Mouse (Mus musculus): ENCODE measurements at regions not wholly inside any gene's neighbourhood (a gene's known extent, or its start where the extent isn't known, plus 50 kb on each side); places are given as distances from the start of the nearest gene placed in this dataset.

DNA sequence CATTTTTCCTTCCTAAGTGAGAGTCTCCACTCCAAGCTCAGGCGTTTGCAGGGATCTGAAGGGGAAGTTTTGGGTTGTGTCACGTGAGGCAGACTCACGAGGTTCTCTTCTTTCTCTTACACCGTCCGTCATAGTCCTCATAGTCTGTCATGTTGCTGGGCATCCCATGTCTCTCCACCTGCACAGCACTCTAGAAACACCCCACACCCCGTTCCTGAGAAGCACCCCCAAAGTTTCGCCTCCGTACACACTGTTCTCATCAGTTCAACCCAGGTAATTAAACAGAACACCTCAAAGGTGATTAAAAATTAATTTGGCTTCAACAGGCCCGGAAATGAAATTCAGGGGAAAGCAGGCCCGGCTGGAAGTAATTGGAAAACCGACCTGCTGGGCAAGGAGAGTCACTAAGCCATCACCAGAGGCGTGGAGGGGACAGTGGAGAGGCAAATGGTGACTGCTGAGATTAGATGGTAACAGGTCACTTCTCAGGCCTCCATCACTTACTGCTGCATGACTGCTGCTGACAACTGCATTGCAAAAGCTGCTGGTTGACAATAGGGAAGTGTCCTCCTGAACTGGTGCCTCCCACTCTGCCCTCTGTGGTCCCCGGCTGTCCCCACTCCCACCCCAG lies 63.1 kb upstream of the Smndc1 start:
- Histone ChIP-seq H3K27ac (replicated peaks) (no peak overlapping the region), H3K9ac (replicated peaks) (no peak overlapping the region), H3K4me1 (peaks cover 18% of the 10 kb centered on the region), H3K36me3 (no peaks in the 10 kb centered on the region), H3K9me3 (replicated peaks) (no peaks in the 10 kb centered on the region), H3K27me3 (replicated peaks) (no peaks in the 10 kb centered on the region), H3K4me3 (replicated peaks) (no peak overlapping the region), H3K4me2 (no peak overlapping the region)
- ATAC-seq (ENCODE audit: low FRiP score), result no peak
- 64% methylated on average over 13 of the region's 13 CpGs for WGBS

DNA sequence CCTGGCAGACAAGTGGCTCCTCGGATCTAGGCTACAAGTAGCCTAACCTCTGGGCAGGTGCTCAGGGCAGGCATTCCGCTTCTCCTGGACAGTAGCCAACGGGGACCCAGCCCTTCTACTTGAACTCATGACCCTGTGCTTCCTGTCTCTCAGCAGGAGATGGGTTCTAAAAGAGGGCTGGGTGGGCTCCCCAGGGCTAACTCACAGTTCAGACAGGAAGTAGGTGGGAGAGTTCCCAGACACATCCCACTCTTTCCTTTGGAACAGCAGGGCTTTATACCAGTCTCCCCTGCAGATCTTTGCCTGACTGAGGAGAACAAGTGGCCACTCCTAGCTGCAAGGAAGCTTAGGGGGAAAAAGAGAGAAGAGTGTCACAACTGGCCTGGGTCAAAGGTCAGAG lies 62.0 kb upstream of the Smndc1 start:
- Histone ChIP-seq H3K9ac (replicated peaks) (no peak overlapping the region), H3K36me3 (no peaks in the 10 kb centered on the region), H3K27ac (replicated peaks) (no peak overlapping the region), H3K27me3 (replicated peaks) (no peaks in the 10 kb centered on the region), H3K4me1 (peaks cover 25% of the 10 kb centered on the region), H3K9me3 (replicated peaks) (no peaks in the 10 kb centered on the region), H3K4me3 (replicated peaks) (no peak overlapping the region), H3K4me2 (no peak overlapping the region)
- 59% methylated on average over 3 of the region's 3 CpGs for WGBS
- no peak for ATAC-seq (ENCODE audit: low FRiP score)

DNA sequence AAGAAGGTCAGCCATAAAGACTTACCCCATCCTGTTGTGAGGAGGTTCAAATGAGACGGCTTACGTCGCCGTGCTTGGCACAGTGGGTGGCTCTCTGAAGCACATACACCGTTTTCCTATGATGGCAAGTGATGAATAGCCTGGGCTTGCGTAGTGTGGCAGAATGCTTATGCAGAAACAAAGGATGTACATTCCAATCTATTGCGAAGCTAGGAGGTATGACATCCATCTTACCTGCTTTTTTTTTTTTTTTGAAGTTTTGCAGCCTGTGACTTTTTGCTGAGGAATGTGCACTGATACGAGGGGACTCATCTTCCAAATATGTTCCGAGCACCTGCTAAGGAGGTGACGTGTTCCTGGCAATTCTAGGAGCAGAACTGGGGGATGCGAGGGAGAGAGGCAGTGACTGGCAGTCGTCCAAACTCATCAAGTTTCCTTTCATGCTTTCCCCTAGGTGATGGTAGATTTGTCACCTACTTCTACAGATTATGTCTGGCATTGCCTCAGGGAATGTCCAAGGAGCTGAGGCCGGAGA lies 61.1 kb upstream of the Smndc1 start:
- peaks cover 32% of the 10 kb centered on the region for H3K4me1 ChIP-seq
- H3K9ac ChIP-seq (replicated peaks), result no peak overlapping the region
- no peak for ATAC-seq (ENCODE audit: low FRiP score)
- no peak overlapping the region for H3K27ac ChIP-seq (replicated peaks)
- WGBS, result 43% methylated on average over 13 of the region's 13 CpGs
- H3K9me3 ChIP-seq (replicated peaks), result no peaks in the 10 kb centered on the region
- no peak overlapping the region for H3K4me3 ChIP-seq (replicated peaks)
- H3K4me2 ChIP-seq, result no peak overlapping the region
- H3K36me3 ChIP-seq, result no peaks in the 10 kb centered on the region
- 0 out of 2 replicates have a peak, but pooled peaks cover under 1% of the 10 kb centered on the region for H3K27me3 ChIP-seq (replicated peaks)

DNA sequence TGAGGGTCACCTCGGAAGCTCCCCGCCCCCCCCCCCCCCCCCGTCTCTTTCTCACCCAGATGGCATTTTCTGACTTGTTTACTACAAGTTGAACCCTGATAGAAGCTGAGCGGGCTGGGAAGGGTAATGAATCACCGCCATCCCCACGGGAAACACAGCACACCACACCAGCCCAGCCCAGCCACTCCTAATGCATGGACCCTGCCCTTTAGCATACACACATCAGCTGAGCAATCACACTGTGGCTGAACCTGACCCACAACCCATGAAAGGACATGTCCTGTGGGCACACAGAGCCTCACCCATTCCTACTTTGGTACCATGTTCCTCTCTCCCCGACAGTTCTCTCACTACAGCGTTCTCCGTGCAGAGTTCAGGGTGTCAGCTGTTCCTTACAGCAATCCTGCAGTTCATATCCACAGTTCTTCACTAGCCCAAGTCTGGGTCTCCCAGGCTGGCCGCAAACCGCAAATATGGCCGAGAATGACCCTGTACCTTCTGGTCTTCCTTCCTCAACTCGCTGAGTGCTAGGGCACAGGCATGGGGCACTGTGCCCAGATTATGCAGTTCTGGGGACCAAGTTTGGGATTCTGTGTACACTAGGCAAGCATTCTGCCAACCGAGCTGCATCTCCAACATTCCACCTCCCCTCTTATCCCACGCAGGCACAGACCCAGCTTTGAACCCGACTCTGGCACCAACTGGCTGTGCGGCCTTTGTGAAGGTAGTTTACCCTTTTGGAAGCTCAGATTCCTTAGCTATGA lies 60.4 kb upstream of the Smndc1 start:
- Histone ChIP-seq H3K27me3 (replicated peaks) (0 out of 2 replicates have a peak, but pooled peaks cover 4% of the 10 kb centered on the region), H3K4me3 (replicated peaks) (no peak overlapping the region), H3K9me3 (replicated peaks) (no peaks in the 10 kb centered on the region), H3K4me1 (peaks cover 33% of the 10 kb centered on the region), H3K9ac (replicated peaks) (no peak overlapping the region), H3K4me2 (no peak overlapping the region), H3K27ac (replicated peaks) (no peak overlapping the region), H3K36me3 (no peaks in the 10 kb centered on the region)
- no peak for ATAC-seq (ENCODE audit: low FRiP score)
- WGBS, result 68% methylated on average over 17 of the region's 17 CpGs

DNA sequence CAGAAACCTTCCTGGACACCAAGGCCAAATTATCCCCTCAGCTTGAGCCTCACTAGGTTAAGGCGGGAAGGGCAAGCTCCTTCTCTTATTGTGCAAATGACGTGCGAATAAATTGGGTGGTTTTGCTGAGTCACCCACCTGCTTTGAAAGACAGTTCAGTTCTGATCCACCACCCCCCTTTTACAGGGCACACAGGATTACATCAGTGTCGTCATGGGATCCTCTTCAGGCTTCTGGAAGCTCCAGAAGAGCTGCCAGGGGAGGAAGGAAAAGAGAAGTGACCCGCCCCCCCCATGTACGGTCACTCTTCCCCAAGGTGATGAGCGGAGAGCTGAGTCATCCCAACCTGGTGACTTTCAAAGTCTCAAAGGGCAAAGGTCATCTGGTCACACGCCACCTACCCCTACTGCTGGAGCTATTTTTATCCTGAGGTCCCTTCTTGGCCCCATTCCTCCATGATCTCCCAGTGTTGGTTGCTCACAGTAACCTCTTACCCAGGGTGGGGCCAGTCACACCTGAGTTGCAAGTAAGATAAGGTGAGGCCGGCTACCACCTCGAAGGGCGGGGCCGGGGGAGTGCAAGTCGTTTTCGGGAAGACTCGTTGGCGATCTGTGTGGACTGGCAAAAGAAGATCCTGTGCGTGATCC lies 58.9 kb upstream of the Smndc1 start:
- H3K4me1 ChIP-seq, result peaks cover 48% of the 10 kb centered on the region
- 0 out of 2 replicates have a peak, but pooled peaks cover 4% of the 10 kb centered on the region for H3K27me3 ChIP-seq (replicated peaks)
- 87% methylated on average over 17 of the region's 17 CpGs for WGBS
- H3K4me3 ChIP-seq (replicated peaks), result no peak overlapping the region
- H3K9me3 ChIP-seq (replicated peaks), result no peaks in the 10 kb centered on the region
- H3K36me3 ChIP-seq, result no peaks in the 10 kb centered on the region
- no peak for ATAC-seq (ENCODE audit: low FRiP score)
- no peak overlapping the region for H3K9ac ChIP-seq (replicated peaks)
- no peak overlapping the region for H3K27ac ChIP-seq (replicated peaks)
- H3K4me2 ChIP-seq, result no peak overlapping the region

DNA sequence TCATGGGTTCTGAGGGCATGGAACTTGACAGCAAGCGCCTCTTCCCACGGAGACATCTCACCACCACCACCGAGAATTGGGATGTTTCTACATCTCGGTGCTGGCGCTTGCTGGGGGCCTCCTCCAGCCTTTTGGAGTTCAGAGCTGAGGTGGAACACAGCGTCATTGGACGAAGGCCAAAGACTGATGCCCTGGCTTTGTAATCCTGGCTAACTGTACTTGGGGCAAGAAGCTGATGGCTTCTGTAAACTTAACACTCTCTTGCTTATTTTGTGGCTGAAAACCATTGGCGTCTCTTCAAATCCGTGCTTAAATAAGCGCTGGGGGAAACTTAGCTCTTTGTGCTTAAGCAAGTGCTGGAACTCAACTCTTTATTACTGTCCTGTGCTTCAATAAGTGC lies 57.8 kb upstream of the Smndc1 start:
- H3K4me3 ChIP-seq (replicated peaks), result no peak overlapping the region
- 68% methylated on average over 10 of the region's 10 CpGs for WGBS
- H3K4me1 ChIP-seq, result peaks cover 53% of the 10 kb centered on the region
- H3K4me2 ChIP-seq, result no peak overlapping the region
- H3K27me3 ChIP-seq (replicated peaks), result 0 out of 2 replicates have a peak, but pooled peaks cover 4% of the 10 kb centered on the region
- no peak overlapping the region for H3K27ac ChIP-seq (replicated peaks)
- no peak overlapping the region for H3K9ac ChIP-seq (replicated peaks)
- H3K36me3 ChIP-seq, result no peaks in the 10 kb centered on the region
- H3K9me3 ChIP-seq (replicated peaks), result no peaks in the 10 kb centered on the region
- ATAC-seq (ENCODE audit: low FRiP score), result no peak

DNA sequence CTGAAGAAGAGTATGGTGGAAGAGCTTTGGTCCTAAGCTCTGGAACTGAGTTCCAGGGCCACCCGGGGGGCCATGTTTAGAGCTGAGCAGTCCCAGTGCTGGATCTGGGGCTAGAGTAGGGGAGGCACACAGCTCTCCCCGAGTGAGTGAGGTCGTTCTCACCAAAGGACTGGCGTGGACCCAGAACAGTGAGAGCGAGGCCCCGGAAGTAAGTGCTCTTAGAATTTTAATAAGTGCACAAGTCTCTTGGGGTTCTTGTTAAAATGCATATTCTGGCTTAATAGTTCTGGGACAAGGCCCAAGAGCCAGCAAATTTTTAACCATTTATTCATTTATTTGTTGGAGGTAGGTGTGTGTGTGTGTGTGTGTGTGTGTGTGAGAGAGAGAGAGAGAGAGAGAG lies 57.4 kb upstream of the Smndc1 start:
- peaks cover 52% of the 10 kb centered on the region for H3K4me1 ChIP-seq
- ATAC-seq (ENCODE audit: low FRiP score), result no peak

DNA sequence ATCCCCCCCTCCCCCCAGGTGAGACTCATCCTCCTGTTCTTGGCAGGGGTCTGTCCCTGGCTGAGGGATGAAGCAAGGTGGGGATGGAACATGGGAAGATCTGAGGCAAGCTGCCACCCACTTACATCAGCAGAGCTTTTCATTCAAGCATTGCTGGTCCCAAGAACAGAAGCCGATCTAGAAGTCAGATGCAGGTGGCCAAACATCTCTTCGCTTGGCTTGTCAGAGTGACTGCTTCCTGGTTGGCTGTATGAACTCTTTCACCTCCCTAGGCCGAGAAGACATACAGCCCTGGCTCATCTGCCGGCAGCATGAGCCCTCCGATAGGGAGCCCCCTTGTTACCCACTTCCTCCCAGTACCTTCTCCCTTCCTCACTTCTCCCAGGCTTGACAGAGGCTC lies 55.8 kb upstream of the Smndc1 start:
- ATAC-seq (ENCODE audit: low FRiP score), result no peak
- Histone ChIP-seq H3K27ac (replicated peaks) (no peak overlapping the region), H3K36me3 (no peaks in the 10 kb centered on the region), H3K4me2 (no peak overlapping the region), H3K27me3 (replicated peaks) (0 out of 2 replicates have a peak, but pooled peaks cover 4% of the 10 kb centered on the region), H3K9me3 (replicated peaks) (no peaks in the 10 kb centered on the region), H3K9ac (replicated peaks) (no peak overlapping the region), H3K4me3 (replicated peaks) (no peak overlapping the region), H3K4me1 (peaks cover 48% of the 10 kb centered on the region)
- WGBS, result 70% methylated on average over 5 of the region's 5 CpGs

More for the DNA sequence above, 57.4 kb upstream of the Smndc1 start:
- Histone ChIP-seq H3K4me3 (replicated peaks) (no peak overlapping the region), H3K9me3 (replicated peaks) (no peaks in the 10 kb centered on the region), H3K9ac (replicated peaks) (no peak overlapping the region), H3K4me2 (no peak overlapping the region), H3K27ac (replicated peaks) (no peak overlapping the region), H3K36me3 (no peaks in the 10 kb centered on the region), H3K27me3 (replicated peaks) (0 out of 2 replicates have a peak, but pooled peaks cover 4% of the 10 kb centered on the region)
- 45% methylated on average over 6 of the region's 6 CpGs for WGBS

DNA sequence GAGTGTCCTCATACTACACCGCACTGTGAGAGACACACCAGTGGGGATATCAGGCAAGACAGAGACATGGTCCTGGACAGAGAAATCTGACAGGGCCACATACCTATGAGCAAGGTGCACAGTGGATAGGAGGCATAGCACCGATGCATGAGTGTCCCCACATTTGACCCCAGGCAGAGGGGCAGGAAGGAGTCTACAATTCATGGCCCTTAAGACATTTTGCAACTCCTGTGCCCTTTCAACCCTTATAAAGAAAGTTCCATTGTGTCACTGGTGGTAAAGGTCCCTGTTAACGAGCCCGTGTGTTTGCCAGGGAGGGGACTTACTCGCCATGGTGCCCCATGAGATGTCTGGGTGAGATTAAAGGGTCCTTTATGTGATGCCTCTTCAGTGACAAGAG lies 54.3 kb upstream of the Smndc1 start:
- no peaks in the 10 kb centered on the region for H3K9me3 ChIP-seq (replicated peaks)
- H3K36me3 ChIP-seq, result no peaks in the 10 kb centered on the region
- H3K27me3 ChIP-seq (replicated peaks), result 0 out of 2 replicates have a peak, but pooled peaks cover 4% of the 10 kb centered on the region
- H3K4me1 ChIP-seq, result peaks cover 44% of the 10 kb centered on the region
- no peak overlapping the region for H3K4me2 ChIP-seq
- H3K9ac ChIP-seq (replicated peaks), result no peak overlapping the region
- no peak for ATAC-seq (ENCODE audit: low FRiP score)
- no peak overlapping the region for H3K27ac ChIP-seq (replicated peaks)
- no peak overlapping the region for H3K4me3 ChIP-seq (replicated peaks)
- 28% methylated on average over 5 of the region's 5 CpGs for WGBS

DNA sequence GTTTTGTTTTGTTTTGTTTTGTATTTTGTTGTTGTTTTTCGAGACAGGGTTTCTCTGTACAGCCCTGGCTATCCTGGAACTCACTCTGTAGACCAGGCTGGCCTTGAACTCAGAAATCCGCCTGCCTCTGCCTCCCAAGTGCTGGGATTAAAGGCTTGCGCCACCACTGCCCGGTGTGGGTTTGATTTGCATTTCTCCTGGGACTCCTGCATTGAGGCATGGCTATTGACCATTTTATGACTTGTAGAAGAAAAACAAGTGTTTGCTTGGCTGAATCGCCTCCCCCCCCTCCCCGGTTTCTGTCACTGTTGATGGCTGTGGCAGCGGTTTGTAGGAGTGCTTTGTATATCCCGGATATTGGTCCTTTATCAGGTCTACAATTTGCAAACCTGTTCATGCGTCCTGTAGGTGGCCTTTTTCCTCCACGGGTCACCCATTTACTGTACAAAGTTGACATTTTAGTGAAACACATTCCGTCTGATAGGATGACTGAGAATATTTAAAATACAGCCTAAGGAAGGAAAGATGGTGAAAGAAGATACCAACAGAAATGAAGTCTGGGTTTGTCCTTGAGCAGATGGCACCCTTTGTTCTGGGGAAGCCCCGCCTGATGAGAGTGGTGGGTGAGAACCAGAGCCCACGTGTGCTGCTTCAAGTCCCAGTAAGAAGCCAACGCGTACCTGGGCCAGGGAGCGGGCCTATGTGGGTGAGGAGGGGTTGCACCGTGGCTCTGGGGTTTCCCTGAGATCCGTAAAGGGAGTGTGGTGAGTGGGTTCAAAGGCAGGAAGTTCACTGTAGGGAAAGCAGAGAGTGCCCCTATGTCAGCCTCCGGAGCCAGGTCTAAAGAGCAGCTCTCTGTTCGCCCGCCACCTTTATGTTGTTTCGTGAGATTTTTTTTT lies 52.6 kb upstream of the Smndc1 start:
- no peaks in the 10 kb centered on the region for H3K36me3 ChIP-seq
- H3K9ac ChIP-seq (replicated peaks), result no peak overlapping the region
- 0 out of 2 replicates have a peak, but pooled peaks cover 4% of the 10 kb centered on the region for H3K27me3 ChIP-seq (replicated peaks)
- H3K27ac ChIP-seq (replicated peaks), result no peak overlapping the region
- 62% methylated on average over 22 of the region's 22 CpGs for WGBS
- H3K9me3 ChIP-seq (replicated peaks), result no peaks in the 10 kb centered on the region
- H3K4me1 ChIP-seq, result peaks cover 37% of the 10 kb centered on the region
- ATAC-seq (ENCODE audit: low FRiP score), result no peak
- no peak overlapping the region for H3K4me3 ChIP-seq (replicated peaks)
- H3K4me2 ChIP-seq, result no peak overlapping the region

DNA sequence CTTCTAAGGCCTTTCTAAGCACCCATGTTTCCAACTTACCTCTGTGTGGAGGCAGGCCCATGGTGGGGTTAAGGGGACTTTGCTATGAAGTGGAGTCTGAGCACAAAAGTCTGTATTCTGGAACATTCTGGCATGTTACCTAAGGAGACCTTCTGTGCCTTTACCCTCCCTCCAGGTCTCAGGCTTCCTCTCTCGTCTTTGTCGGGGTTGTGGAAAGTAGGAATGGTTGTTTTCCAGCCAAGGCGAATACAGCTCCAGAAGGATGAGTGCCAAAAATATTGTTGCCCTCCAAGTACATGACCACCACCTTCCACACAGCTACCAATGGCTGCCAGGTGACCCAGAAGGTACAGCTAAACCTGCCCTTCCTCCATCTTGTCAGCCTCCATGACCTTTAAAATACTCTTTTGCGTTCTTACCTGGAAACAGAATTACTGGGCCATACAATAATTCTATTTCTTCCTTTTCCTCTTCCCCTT lies 51.8 kb upstream of the Smndc1 start:
- no peaks in the 10 kb centered on the region for H3K36me3 ChIP-seq
- H3K4me3 ChIP-seq (replicated peaks), result no peak overlapping the region
- no peak overlapping the region for H3K27ac ChIP-seq (replicated peaks)
- H3K4me1 ChIP-seq, result peaks cover 32% of the 10 kb centered on the region
- H3K9ac ChIP-seq (replicated peaks), result no peak overlapping the region
- 0 out of 2 replicates have a peak, but pooled peaks cover 4% of the 10 kb centered on the region for H3K27me3 ChIP-seq (replicated peaks)
- no peak for ATAC-seq (ENCODE audit: low FRiP score)
- 95% methylated on average over 4 of the region's 4 CpGs for WGBS
- no peaks in the 10 kb centered on the region for H3K9me3 ChIP-seq (replicated peaks)
- no peak overlapping the region for H3K4me2 ChIP-seq

Measured in neural tube, embryonic 15.5 days (tissue).